Mouse (Mus musculus) embryonic facial prominence, embryonic 15.5 days (tissue): ENCODE results near the gene Macf1. TPM values are rescaled to one million over a fixed set of nuclear protein-coding genes. Genes with fewer than 3 reads are reported as not detected.

Source experiments
- ATAC-seq: fragments of 200-750 bp; cut with Nextera tagmentation; 2 replicates; pipeline ENCODE4 v1.8.0; 2017; ENCODE audit warnings: low read depth, moderate TSS enrichment; ENCODE audit not compliant: insufficient number of reproducible peaks, low FRiP score, low TSS enrichment
- H3K27ac ChIP-seq: fragments of 300-500 bp; sonication (generic); replicated peaks from 2 replicates; pipeline ENCODE4 v1.5.1; 2015; ENCODE audit warnings: mild to moderate bottlenecking, inconsistent platforms
- H3K27me3 ChIP-seq: fragments of 300-500 bp; sonication (generic); 2 replicates; pipeline ENCODE4 v1.6.1; 2015; ENCODE audit warnings: inconsistent platforms
- H3K36me3 ChIP-seq: fragments of 300-500 bp; sonication (generic); 2 replicates; pipeline ENCODE4 v1.6.1; 2015; ENCODE audit warnings: mild to moderate bottlenecking, inconsistent platforms
- H3K4me1 ChIP-seq: fragments of 300-500 bp; sonication (generic); 2 replicates; pipeline ENCODE4 v1.6.1; 2015; ENCODE audit warnings: inconsistent platforms
- H3K4me2 ChIP-seq: fragments of 300-500 bp; sonication (generic); replicated peaks from 2 replicates; pipeline ENCODE4 v1.6.1; 2015; ENCODE audit warnings: mild to moderate bottlenecking, inconsistent platforms
- H3K4me3 ChIP-seq: fragments of 300-500 bp; sonication (generic); replicated peaks from 2 replicates; pipeline ENCODE4 v1.5.1; 2015; ENCODE audit warnings: mild to moderate bottlenecking, inconsistent platforms
- H3K9ac ChIP-seq: fragments of 300-500 bp; sonication (generic); 2 replicates; pipeline ENCODE4 v1.6.1; 2015; ENCODE audit warnings: inconsistent platforms
- H3K9me3 ChIP-seq: fragments of 300-500 bp; sonication (generic); replicated peaks from 2 replicates; pipeline ENCODE4 v1.6.1; 2016; ENCODE audit warnings: inconsistent platforms
- WGBS: fragments of 180-500 bp; shearing (Covaris S2); methylation state at CpG from one replicate; pipeline ENCODE4 v1.1.7; 2015; 5-methylcytosine and 5-hydroxymethylcytosine counted together
- polyA plus RNA-seq: library from polyadenylated mRNA; unstranded; fragments of >200 nt; fragmentation: Nextera tagmentation; extraction: Ambion mirVana; gene quantifications from 2 replicates; pipeline ENCODE4 v1.2.1, GENCODE M21; 2015

Macf1 gene
- polyA plus RNA-seq, 1 experiment from 2014 or later = 42.5 TPM

DNA sequence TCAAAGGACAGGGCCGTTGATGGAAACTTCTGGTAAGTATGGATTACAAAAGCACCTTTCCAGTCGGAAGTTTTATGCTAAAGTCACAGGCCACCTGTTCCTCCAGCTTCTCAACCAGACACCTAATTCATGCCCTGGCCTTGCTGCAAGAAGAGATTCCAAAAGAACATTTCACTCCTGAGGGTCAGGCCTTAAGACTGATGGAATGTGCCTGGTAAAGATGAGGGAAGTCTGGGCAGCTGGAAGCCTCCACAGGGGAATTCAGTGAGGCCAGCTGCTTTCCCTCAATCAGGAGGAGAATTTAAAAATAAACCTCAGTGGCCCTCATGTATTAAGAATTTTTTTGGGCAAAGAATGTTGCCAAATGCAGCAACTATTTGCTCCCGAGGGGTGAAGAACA is 90.5 kb downstream of the Macf1 start:
- Histone ChIP-seq H3K4me2 (no peak overlapping the region), H3K9me3 (no peaks in the 10 kb centered on the region), H3K4me1 (peaks cover 36% of the 10 kb centered on the region), H3K27ac (peak overlapping the region; percentile 63; the same call in 1 of the 2 replicates), H3K36me3 (no peaks in the 10 kb centered on the region), H3K4me3 (no peak overlapping the region), H3K9ac (no peak overlapping the region), H3K27me3 (no peaks in the 10 kb centered on the region)
- 42% methylated on average over 3 of the region's 3 CpGs for WGBS
- ATAC-seq = no peak

DNA sequence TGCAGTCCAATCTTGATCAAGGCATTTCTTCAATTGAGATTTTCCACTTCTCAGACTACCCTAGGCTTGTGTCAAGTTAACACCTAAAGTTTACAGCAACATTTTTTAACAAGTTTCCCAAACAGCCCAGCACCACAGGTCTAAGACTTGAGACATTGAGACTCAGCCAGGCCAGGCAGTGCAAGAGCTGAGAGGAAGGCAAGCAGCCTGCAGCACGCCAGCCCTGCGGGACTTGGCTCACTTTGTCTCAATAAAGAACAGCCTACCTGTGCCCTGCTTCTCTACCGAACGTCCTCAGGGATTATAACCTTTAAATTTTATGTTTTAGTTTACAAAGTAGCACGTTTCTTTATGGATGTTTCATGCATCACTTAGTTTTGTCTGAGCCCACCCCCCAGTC is 92.1 kb downstream of the Macf1 start:
- 69% methylated on average over 5 of the region's 5 CpGs for WGBS
- no peak for ATAC-seq
- Histone ChIP-seq H3K9me3 (no peaks in the 10 kb centered on the region), H3K4me1 (peaks cover 43% of the 10 kb centered on the region), H3K27me3 (no peaks in the 10 kb centered on the region), H3K4me3 (no peak overlapping the region), H3K4me2 (no peak overlapping the region), H3K27ac (no peak overlapping the region), H3K36me3 (no peaks in the 10 kb centered on the region), H3K9ac (no peak overlapping the region)

DNA sequence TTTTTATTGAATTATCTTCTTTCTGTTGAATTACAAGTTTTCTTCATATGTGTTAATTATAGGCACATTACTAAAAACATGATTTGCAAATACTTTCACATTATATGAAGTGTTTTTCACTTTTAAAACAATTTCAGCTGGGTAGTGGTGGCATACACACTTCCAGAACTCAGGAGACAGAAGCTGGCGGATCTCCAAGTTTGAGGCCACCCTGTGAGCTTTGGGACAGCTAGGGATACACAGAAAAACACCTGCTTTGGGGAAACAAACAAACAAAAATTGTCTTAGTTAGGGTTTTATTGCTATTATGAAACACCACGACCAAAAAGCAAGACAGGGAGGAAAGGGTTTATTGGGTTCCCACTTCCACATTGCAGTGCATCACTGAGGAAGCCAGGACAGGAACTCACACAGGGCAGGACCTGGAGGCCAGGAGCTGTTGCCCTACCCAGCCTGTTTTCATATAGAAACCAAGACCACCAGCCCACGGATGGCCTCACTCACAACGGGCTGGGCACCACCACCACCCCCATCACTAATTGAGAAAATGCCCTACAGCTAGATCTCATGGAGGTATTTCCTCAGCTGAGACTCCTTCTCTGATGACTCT is 93.0 kb downstream of the Macf1 start:
- H3K4me1 ChIP-seq = peaks cover 43% of the 10 kb centered on the region
- H3K36me3 ChIP-seq = no peaks in the 10 kb centered on the region
- no peak overlapping the region for H3K4me2 ChIP-seq
- 44% methylated on average over 4 of the region's 4 CpGs for WGBS
- H3K27me3 ChIP-seq = no peaks in the 10 kb centered on the region
- no peak overlapping the region for H3K4me3 ChIP-seq
- H3K9ac ChIP-seq = no peak overlapping the region
- ATAC-seq = no peak
- no peak overlapping the region for H3K27ac ChIP-seq
- no peaks in the 10 kb centered on the region for H3K9me3 ChIP-seq

- H3K4me2 ChIP-seq = no peak overlapping the region
- H3K4me1 ChIP-seq = peaks cover 40% of the 10 kb centered on the region
- H3K36me3 ChIP-seq = no peaks in the 10 kb centered on the region
- 55% methylated on average over 3 of the region's 3 CpGs for WGBS
- no peak overlapping the region for H3K9ac ChIP-seq
- H3K27me3 ChIP-seq = no peaks in the 10 kb centered on the region
- no peak overlapping the region for H3K4me3 ChIP-seq
- peak overlapping the region; percentile 63 for H3K27ac ChIP-seq
- ATAC-seq = no peak
- H3K9me3 ChIP-seq = no peaks in the 10 kb centered on the region
Observed at GRCm38 (mm10) chr4:123589496-123589895, 94.7 kb downstream of the Macf1 start.

DNA sequence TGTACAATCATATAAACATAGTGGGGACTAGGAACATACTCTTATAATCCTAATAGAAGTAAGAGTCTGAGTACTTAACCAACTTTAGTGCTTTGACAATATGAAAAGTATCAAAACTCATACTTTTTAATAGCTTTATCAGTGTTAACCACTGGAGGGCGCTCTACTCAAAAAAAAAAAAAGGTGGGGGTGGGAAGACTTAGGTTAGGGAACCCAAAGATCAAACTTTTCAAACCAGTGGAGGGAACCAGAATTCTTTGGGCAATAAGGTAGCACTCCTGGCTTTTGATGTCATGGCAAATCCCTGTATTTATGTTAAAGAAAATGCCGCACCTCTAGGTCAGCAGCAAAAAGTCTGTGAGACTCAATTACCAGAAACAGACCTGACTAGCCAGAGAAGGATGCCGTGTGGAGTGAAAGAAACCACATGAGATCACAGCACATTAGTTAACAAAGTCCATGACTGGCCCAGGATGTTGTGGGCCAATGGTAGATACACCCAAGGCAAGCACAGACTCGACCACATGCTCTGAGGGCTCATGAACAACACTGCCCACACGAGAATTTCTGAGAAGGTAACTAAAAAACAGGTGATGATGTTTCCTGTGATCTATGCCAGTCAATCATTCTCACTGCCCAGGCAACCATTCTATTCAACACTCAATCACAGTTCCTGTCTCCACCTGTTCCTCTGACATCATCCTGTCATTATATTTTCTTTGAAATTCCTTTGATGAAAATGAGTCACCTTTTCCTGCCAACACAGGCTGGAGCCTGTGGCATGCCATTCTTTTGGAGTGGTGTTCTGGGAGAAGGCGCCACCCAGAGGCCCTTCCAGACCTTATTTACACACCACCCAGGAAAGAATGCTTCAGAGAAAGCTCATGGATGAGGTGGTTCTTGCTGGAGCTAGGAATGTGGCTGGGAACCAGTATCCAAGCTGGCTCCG is 95.5 kb downstream of the Macf1 start:
- Histone ChIP-seq H3K4me1 (peaks cover 37% of the 10 kb centered on the region), H3K4me2 (no peak overlapping the region), H3K4me3 (no peak overlapping the region), H3K27ac (peak overlapping the region; percentile 79), H3K36me3 (no peaks in the 10 kb centered on the region), H3K27me3 (no peaks in the 10 kb centered on the region), H3K9ac (no peak overlapping the region), H3K9me3 (no peaks in the 10 kb centered on the region)
- 0 out of 2 replicates have a peak, but pooled peaks have one; percentile 60 for ATAC-seq
- 23% methylated on average over 7 of the region's 7 CpGs for WGBS

DNA sequence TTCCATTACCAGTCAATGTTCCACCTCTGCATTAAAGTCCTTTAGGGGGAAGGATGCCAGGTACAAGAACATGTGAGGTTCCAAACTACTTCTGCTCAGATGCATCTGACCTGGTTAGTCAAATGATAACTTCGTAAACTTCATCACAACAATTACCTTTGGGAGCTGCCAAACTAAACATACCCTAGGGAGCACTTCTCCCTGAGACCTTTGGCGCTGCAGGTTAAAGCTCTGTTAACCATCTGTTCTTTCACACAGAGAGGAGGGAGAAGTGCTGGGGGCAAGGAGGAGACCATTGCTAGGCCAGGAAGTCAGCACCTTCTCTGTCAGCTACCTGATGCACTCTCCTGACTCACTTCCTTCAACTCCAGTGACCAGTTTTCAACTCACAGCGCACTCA is 96.5 kb downstream of the Macf1 start:
- Histone ChIP-seq H3K36me3 (no peaks in the 10 kb centered on the region), H3K27me3 (no peaks in the 10 kb centered on the region), H3K4me1 (peaks cover 30% of the 10 kb centered on the region), H3K4me2 (no peak overlapping the region), H3K27ac (no peak overlapping the region), H3K9ac (no peak overlapping the region), H3K4me3 (no peak overlapping the region), H3K9me3 (no peaks in the 10 kb centered on the region)
- WGBS = 80% methylated on average over 3 of the region's 3 CpGs
- no peak for ATAC-seq

- Histone ChIP-seq H3K36me3 (no peaks in the 10 kb centered on the region), H3K9me3 (no peaks in the 10 kb centered on the region), H3K9ac (no peak overlapping the region), H3K27ac (no peak overlapping the region), H3K4me1 (peaks cover 25% of the 10 kb centered on the region), H3K4me2 (no peak overlapping the region), H3K27me3 (no peaks in the 10 kb centered on the region), H3K4me3 (no peak overlapping the region)
- 48% methylated on average over 3 of the region's 3 CpGs for WGBS
- ATAC-seq = no peak
Observed at GRCm38 (mm10) chr4:123584720-123585093, 99.5 kb downstream of the Macf1 start.

GRCm38 (mm10) chr4:123584084-123584719 is 100.0 kb downstream of the Macf1 start:
- no peak overlapping the region for H3K27ac ChIP-seq
- H3K4me1 ChIP-seq = peaks cover 22% of the 10 kb centered on the region
- 43% methylated on average over 8 of the region's 8 CpGs for WGBS
- no peak overlapping the region for H3K4me2 ChIP-seq
- no peak for ATAC-seq
- no peak overlapping the region for H3K9ac ChIP-seq
- H3K4me3 ChIP-seq = no peak overlapping the region
- H3K36me3 ChIP-seq = no peaks in the 10 kb centered on the region
- no peaks in the 10 kb centered on the region for H3K9me3 ChIP-seq
- H3K27me3 ChIP-seq = no peaks in the 10 kb centered on the region

- H3K4me3 ChIP-seq = no peak overlapping the region
- 37% methylated on average over 2 of the region's 2 CpGs for WGBS
- H3K27me3 ChIP-seq = no peaks in the 10 kb centered on the region
- H3K4me1 ChIP-seq = peaks cover 24% of the 10 kb centered on the region
- ATAC-seq = no peak
- H3K9me3 ChIP-seq = no peaks in the 10 kb centered on the region
- H3K9ac ChIP-seq = no peak overlapping the region
- no peak overlapping the region for H3K4me2 ChIP-seq
- H3K27ac ChIP-seq = 0 out of 2 replicates have a peak overlapping the region, but pooled peaks have one; percentile 4
- no peaks in the 10 kb centered on the region for H3K36me3 ChIP-seq
Observed at GRCm38 (mm10) chr4:123577469-123578088, 106.6 kb downstream of the Macf1 start.

GRCm38 (mm10) chr4:123572434-123573336 is 111.5 kb downstream of the Macf1 start:
- H3K27ac ChIP-seq = peak overlapping the region; percentile 95
- no peaks in the 10 kb centered on the region for H3K36me3 ChIP-seq
- peaks cover 33% of the 10 kb centered on the region for H3K4me1 ChIP-seq
- H3K9ac ChIP-seq = peak overlapping the region; percentile 26; the same call in 1 of the 2 replicates
- peak overlapping the region; percentile 48 for H3K4me2 ChIP-seq
- WGBS = 11% methylated on average over 11 of the region's 11 CpGs
- H3K27me3 ChIP-seq = no peaks in the 10 kb centered on the region
- ATAC-seq = peak; percentile 77
- no peaks in the 10 kb centered on the region for H3K9me3 ChIP-seq
- peak overlapping the region; percentile 39 for H3K4me3 ChIP-seq
